Mouse (Mus musculus) monocyte, adult 5-6 weeks (primary cell): Measurements from ENCODE around the gene Gm32802. TPM values are rescaled to one million over a fixed set of nuclear protein-coding genes. Genes with fewer than 3 reads are reported as not detected.
A peak's percentile ranks its signal among the peaks of the same experiment; 100 is the strongest.
"Not testable (repeated sequence)": the region's sequence is repeated elsewhere in the genome, so short reads cannot be mapped to it uniquely, and the experiment has no call there.

Source experiments
- ATAC-seq: fragments of 153-309, 156-312 bp; replicated peaks from 2 replicates; pipeline ENCODE4 v1.8.0; 2017; ENCODE audit warnings: mild to moderate bottlenecking; ENCODE audit not compliant: low TSS enrichment, insufficient number of reproducible peaks, severe bottlenecking, poor library complexity, low FRiP score
- total RNA-seq: library from RNA; stranded (forward); fragments of 200-1000, 200-491, 200-594 nt; gene quantifications from 3 replicates; pipeline ENCODE4 v1.2.3, GENCODE M21; 2017

The Gm32802 gene
- not detected in 3 replicates for total RNA-seq

DNA sequence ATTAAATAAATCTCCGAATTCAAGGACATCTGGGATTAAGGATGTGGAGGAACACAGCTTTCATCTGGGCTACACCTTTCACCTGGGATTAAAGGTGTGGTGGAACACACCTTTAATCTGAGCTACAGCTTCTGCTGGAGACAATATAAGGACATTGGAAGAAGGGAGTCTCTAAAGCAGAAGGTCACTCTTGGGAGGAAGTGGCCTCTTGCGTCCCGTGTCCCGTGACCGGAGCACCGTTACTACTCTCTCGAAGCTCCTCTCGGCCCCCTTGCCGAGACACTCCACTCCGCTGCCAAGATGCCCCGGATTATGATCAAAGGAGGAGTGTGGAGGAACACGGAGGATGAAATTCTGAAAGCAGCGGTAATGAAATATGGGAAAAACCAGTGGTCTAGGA, at the start of gene Gm32802:
TSS of gene Gm32802 (plus strand) at position 301 of the 400 bp plus-strand sequence.
- not testable (repeated sequence) for ATAC-seq

DNA sequence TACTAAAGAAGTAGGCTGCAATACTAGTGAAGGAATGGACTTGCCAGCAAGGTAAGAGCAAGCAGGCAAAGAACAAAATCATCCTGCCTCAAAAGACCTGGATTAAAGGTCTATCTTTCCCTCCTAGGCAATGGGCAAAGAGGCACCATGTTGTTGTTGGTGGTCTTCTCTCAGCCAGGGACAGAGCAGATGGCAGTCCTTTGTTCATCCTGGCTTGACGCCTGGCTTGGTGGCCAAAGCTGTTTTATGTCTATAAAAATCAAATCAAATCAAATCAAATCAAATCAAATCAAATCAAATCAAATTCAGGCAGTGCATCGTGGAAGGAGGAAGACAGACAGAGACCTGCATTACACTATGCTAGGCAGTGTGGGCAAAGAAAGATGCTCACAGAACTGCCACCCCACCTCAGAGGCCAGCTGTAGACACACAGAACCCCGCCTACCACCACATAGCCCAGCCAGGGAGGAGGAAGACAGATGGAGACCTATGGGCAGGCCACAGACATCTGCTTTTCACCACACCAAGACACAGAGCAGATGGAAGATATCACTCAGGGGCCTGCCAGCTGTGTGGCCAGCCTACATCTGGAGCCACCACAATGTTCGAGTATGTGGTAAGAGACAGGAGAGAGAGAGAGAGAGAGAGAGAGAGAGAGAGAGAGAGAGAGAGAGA, 42.6 kb upstream of the Gm32802 start:
- ATAC-seq, result not testable (repeated sequence)

DNA sequence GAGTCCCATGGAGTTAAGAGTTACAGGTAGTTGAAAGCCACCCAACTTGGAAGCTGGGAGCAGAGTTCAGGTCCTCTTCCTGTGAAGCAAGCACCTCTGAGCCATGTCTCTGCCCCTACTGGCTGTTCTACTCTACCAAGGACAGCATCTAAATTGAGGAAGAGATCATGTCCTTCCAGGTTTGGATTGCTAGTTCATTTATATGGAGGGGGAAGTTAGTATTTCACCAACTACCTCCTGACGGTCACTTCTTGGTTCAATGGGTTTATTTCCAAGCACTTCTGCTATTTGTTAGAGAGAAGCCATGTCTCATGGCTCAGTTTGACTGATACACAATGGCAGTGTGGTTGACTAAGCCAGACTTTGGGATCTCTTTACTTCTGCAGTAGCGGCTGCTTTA, 30.9 kb upstream of the Gm32802 start:
- ATAC-seq, result peak; percentile 76

DNA sequence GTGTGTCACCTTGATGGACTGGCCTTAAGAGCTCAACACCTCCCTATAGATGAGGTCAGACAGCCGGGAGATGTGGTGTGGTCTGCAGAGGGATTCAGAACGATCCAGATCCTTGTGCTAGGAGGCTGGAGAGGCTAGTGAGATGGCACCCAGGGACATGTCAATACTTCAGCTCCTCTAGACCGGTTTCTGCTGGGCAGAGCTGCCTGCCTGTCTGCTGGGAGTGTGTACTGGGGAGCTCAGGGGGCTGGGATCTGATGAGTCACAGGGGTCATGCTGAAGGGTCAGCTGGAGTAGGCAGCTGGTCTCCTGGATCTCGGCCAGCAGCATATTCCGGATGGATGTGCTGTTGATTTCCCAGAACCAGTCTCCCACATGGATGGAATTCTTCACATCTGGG, 25.9 kb upstream of the Gm32802 start:
- ATAC-seq, result 0 out of 2 replicates have a peak, but pooled peaks have one; percentile 32

DNA sequence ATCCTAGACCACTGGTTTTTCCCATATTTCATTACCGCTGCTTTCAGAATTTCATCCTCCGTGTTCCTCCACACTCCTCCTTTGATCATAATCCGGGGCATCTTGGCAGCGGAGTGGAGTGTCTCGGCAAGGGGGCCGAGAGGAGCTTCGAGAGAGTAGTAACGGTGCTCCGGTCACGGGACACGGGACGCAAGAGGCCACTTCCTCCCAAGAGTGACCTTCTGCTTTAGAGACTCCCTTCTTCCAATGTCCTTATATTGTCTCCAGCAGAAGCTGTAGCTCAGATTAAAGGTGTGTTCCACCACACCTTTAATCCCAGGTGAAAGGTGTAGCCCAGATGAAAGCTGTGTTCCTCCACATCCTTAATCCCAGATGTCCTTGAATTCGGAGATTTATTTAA, 17.8 kb upstream of the Gm32802 start, which contains the start of gene Gm32717:
TSS of gene Gm32717 (minus strand) at position 101 of the 400 bp plus-strand sequence.
- ATAC-seq, result not testable (repeated sequence)

DNA sequence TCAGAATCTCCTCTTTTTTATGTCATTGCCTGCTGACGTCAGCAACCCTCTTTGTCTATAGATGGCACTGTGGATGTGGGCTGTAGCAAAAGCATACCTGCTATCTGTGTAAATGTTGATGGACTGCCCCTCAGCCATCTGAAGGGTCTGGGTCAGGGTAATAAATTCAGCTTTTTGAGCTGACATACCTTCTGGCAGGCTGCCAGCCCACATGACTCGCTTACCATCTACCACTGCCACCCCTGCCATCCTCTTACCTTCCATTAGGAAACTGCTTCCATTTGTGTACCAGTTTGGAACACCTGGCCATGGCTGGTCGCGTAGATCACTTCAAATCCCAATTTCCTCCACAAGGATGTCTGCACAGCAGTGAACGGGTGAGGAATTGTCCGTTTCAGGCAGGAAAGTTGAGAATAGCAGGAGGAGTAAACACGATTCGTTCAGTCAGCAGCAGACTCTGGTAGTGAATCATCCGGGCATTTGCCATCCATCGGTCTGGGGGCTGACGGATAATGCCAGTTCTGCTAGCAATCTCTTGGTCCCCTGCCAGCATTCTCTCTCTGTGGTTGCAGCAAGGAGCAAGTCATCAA, 9.4 kb upstream of the Gm32802 start:
- not testable (repeated sequence) for ATAC-seq

DNA sequence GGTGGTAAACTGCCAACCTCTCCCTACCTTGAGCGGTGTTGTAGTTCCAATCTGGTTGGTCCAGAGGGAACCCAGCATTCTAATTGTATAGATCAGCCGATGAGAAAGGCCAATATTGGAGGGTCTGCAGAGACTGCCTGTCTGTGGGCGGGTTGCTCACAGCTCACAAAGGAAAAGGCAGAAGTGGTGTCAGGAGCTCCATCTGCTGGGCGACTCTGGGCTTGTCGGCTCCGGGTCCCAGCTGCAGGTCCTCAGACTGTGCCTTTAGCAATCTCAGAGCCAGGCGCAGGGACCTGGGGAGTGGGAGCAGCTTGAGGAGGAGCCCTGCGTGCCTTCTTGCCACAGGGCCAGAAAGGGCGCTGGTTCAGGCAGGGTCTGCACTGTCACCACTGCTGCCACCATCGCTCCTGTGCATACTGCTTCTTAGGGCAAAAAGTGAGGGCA, 7.6 kb upstream of the Gm32802 start:
- no peak for ATAC-seq

DNA sequence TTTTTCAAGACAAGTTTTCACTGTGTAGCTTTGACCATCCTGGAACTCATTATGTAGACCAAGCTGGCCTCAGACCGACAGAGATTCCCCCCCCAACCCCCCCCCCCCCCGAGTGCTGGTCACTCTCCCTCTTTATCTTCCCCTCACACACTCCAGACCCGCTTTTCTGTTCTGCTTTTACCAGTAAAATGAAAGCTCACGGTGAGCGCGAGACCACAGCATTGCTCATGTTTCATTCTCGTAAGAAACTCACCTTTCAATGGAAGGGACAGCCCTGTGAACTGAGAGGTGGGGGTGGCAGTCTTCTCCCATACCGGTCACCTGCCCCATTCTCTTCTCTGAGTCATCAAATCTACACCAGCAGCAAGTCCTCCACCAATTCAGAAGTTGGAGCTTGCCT, 10.3 kb downstream of the Gm32802 start:
- ATAC-seq, result not testable (repeated sequence)

DNA sequence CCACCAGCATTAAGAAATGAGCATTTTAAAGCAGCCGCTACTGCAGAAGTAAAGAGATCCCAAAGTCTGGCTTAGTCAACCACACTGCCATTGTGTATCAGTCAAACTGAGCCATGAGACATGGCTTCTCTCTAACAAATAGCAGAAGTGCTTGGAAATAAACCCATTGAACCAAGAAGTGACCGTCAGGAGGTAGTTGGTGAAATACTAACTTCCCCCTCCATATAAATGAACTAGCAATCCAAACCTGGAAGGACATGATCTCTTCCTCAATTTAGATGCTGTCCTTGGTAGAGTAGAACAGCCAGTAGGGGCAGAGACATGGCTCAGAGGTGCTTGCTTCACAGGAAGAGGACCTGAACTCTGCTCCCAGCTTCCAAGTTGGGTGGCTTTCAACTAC, 12.9 kb downstream of the Gm32802 start:
- peak; percentile 60 for ATAC-seq

DNA sequence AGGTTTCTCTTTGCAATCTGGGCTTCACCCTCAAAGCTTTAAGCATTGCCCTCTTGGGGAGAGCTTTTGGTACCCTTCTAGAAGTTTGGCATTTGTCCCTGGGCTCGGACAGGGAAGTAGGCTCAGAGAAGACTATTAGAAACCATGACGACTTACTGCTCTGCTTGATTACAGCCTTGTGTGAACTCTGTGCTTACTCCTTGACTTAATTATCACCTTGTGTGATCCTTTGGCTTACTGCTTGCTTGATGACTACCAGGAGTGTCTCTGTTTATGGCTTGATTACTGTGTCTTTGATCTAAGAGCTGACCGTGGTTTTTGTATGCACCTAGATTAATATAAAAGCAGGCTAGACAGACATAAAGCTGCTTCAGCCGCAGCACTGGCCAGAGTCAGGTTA, 19.6 kb downstream of the Gm32802 start:
- ATAC-seq, result not testable (repeated sequence)

DNA sequence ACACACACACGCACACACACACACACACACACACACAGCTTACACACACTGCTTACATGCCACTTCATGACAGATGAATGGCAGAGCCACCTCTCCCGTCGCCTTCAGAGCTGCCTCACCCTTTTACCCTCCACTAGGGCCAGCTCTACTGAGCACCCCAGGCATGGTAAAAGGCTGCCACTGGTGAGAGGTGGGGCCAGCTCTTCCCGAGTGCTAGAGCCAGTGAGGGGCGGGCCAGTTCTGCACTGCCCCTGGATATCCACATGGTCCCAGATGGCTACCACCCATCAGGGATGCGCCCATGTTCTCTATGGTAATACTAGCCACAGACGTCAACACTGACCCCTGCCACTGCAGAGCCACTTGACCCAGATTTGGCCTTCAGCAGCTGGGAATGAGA, 24.1 kb downstream of the Gm32802 start:
- not testable (repeated sequence) for ATAC-seq

DNA sequence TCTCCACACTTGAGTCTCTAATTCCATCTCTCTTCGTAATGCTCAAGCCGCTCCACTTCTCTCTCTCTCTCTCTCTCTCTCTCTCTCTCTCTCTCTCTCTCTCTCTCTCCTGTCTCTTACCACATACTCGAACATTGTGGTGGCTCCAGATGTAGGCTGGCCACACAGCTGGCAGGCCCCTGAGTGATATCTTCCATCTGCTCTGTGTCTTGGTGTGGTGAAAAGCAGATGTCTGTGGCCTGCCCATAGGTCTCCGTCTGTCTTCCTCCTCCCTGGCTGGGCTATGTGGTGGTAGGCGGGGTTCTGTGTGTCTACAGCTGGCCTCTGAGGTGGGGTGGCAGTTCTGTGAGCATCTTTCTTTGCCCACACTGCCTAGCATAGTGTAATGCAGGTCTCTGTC, 24.5 kb downstream of the Gm32802 start:
- ATAC-seq, result not testable (repeated sequence)

DNA sequence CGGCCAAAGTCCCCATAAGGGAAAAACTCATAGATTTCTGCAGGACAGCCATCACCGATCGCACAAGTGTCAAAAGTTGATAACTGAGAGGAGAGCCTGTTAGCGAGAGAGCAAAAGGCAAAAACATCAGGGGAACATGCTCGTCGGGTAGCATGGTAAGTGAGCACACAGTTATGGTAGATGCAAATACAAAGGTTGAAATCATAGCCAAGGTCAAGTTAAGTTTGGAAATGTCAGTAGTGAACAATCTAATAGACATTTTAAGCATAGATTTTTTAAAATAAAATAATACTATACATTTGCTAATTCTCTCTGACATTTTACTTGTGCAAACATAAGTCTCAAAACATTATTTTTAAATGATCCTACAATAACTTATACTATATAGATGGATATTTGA, 36.5 kb downstream of the Gm32802 start, which contains the start of gene Iltifb:
TSS of gene Iltifb (minus strand) at position 101 of the 400 bp plus-strand sequence.
- no peak for ATAC-seq

DNA sequence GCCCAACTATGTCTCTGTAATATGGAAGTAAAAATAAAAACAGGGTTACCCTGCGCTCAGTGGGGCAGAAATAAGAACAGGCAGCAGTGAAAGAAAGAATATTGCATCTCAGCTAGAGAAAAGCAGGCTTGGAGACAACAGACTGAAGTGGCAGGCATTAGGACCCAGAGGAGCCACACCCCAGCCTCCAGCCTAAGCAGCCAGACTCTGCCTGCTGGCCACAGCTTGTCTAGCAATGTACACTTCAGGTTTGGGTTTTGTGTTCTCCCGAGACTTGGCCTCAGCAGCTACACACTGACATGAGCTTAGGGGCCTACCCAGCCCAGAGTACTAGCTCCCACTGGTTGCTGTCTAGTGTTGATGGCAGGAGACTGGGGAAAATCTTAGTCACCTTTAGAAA, 43.6 kb downstream of the Gm32802 start:
- 0 out of 2 replicates have a peak, but pooled peaks have one; percentile 40 for ATAC-seq

Other genes with a start within 250 kb of the Gm32802 start
- gene Mdm1, start 116.9 kb upstream of the Gm32802 start, total RNA-seq, result 225 to 295 TPM (median 275 TPM) in 3 replicates
- not detected in 3 replicates for gene Il22, start 53.7 kb upstream of the Gm32802 start, total RNA-seq
- not detected in 3 replicates for gene Gm32717, start 17.9 kb upstream of the Gm32802 start, total RNA-seq
- not detected in 3 replicates for gene Iltifb, start 36.4 kb downstream of the Gm32802 start, total RNA-seq
- gene Gm9040, start 68.3 kb downstream of the Gm32802 start, total RNA-seq, result not detected in 3 replicates
- gene Gm9044, start 73.7 kb downstream of the Gm32802 start, total RNA-seq, result not detected in 3 replicates
- gene Gm9045, start 79.1 kb downstream of the Gm32802 start, total RNA-seq, result not detected in 3 replicates
- not detected in 3 replicates for gene Gm9046, start 84.6 kb downstream of the Gm32802 start, total RNA-seq
- not detected in 3 replicates for gene Gm9048, start 90.0 kb downstream of the Gm32802 start, total RNA-seq
- not detected in 3 replicates for gene Gm9049, start 95.4 kb downstream of the Gm32802 start, total RNA-seq
- 59.4 to 177 TPM (median 69.7 TPM) in 3 replicates for gene Ifng, start 182.4 kb downstream of the Gm32802 start, total RNA-seq